Mouse (Mus musculus) adrenal gland, adult 8-10 months (tissue): ENCODE results near the gene Clcn2. TPM values are rescaled to one million over a fixed set of nuclear protein-coding genes. Genes with fewer than 3 reads are reported as not detected.
A peak's percentile ranks its signal among the peaks of the same experiment; 100 is the strongest.

Experiments used
- DNase-seq: peaks from one replicate; pipeline ENCODE4 v3.0.0; 2022
- total RNA-seq, 4 experiments: library from RNA; stranded (reverse); gene quantifications; 2 replicates each; pipeline ENCODE4 v1.2.4; 2022

The Clcn2 gene
- total RNA-seq = 10 to 100 TPM; 44.5 to 52.2 (median 47.6) TPM

GRCm38 (mm10) chr16:20717181-20717977, at the start of gene Clcn2, which contains the start of gene Polr2h:
TSS of gene Clcn2 (minus strand) at chr16:20717746.
TSS of gene Polr2h (plus strand) at chr16:20717665.
- peak; percentile 99 for DNase-seq

DNA sequence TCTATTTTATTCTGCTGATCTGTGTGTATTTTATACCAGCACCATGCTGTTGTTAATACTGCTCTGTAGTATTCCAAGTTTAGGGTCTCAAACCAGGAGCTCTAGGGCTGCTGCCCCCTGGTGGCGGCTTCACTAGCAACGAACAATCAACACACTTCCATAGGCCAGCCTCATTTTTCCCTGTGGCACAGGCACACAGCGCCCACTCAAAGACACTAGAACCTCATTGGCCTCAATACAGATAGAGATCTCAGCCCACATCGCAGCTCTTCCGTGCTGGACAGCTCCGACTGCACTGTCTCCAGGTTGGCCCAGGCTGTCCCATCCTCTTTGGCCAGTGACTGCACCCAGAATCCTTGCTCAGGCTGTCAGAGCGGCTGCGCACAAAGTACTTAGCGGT, 47.7 kb upstream of the Clcn2 start:
- peak; percentile 28 for DNase-seq

DNA sequence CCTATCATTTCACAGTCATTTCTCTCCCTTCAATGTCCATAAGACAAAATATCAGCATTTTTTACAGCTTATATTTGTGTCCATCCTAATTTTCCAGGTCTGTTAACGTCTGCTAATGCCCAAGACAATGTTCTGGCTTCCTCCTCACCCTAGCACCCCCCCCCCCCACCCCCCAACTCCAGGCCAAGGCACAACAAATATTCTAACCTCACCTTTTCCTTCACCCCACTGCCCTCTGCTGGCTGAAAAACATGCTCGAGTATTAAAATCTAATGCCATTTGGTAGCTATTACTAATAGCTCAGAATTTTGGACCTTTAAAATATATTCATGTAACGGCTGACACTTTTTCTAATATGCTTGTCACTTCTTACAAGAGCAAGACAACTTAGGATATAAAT, 44.1 kb upstream of the Clcn2 start:
- no peak for DNase-seq

GRCm38 (mm10) chr16:20757385-20757784, 39.8 kb upstream of the Clcn2 start:
- DNase-seq = no peak

GRCm38 (mm10) chr16:20756052-20756451, 38.5 kb upstream of the Clcn2 start:
- peak; percentile 60 for DNase-seq

DNA sequence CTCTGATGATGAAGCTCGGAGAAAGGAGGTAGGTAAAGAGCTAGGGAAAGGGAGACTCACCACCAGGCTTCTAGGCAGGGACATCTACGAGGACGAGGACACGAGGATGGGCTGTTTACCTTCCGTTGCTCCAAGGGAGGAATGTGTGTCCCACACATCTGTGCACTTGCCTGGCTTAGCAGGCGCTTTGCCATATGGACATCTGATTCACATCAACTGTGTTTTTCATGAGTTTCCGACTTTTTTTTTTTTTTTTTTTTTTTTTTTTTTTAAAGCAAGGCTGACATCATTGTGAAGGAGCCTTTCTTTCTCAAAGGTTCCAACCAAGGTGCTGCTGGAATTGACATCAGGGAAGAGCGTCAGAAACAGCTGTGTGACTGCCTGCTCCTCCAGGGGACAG, 33.0 kb upstream of the Clcn2 start:
- DNase-seq = no peak

DNA sequence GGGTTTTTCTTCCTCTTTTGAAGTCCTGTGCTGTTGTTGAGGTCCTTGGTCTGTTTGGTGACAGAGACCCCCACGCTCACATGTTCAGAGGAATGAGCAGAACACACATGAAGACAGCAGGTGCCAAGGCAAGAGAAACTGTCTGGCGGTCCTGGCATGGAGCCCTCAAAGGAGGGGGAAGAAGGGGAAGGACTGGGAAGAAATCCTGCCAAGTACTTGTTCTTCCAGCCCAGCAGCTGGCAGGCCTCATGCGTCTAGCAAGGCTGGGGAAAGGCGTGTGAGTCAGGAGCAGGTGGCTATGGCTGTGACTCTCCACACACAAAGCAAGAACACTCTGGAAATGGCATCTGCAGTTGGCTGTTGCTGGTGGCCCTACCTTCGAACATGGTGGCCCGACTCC, 29.1 kb upstream of the Clcn2 start:
- DNase-seq = no peak

GRCm38 (mm10) chr16:20739845-20740244, 22.3 kb upstream of the Clcn2 start:
- no peak for DNase-seq

DNA sequence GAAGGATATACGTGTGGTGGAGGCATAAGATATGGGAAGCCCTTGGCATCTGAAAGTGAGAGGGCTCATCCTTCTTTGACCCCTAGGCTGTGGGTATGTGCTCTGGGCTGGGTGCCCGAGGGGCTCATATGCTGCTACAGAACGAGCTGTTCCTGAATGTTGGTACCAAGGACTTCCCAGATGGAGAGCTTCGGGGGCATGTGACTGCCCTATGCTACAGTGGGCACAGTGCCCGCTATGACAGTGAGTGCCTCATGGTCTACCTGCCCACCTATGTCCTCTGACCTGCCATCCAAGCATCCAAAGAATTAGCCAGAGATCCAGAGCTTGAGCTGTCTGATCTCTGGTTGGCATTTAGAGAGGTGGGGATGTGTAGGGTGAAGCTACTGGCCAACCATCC, 19.3 kb upstream of the Clcn2 start:
- DNase-seq = no peak

DNA sequence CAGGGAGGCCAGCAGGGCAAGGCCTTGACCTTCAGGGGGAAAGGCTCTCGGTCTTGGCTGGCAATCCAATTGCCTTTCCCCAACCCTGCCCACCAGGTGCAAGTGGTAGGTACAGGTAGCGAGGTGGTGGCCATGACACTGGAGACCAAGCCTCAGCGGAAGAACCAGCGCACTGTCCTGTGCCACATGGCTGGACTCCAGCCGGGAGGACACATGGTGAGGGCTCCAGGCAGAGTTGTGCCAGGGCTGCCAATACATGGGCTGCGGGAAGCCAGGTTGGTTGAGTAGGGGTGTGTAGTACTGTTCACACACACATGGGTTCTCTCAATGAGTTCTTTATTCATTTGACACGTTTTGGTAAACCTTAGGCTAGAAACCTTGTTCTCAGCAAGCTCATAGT, 18.6 kb upstream of the Clcn2 start:
- DNase-seq = no peak

DNA sequence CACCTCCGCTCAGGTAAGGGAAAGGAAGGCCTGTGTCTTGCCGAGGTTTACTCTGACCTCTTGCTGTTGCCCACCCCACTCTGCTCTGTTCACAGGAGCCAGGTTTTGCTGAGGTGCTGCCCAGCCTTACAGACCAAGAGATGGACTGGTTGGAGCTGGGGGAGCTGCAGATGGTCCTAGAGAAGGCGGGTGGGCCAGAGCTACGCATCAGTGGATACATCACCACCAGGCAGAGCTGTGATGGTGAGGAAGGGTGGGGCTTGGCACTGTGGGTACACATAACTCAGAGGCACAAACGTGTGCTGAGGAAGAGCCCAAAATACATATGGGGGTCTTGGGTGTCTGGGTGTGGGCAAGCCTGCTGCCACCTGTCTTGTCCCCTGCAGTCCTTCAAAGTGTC, 18.1 kb upstream of the Clcn2 start:
- no peak for DNase-seq

GRCm38 (mm10) chr16:20733731-20734730, 16.5 kb upstream of the Clcn2 start, which contains the start of gene Thpo:
TSS of gene Thpo (minus strand) at chr16:20734511.
- DNase-seq = no peak

DNA sequence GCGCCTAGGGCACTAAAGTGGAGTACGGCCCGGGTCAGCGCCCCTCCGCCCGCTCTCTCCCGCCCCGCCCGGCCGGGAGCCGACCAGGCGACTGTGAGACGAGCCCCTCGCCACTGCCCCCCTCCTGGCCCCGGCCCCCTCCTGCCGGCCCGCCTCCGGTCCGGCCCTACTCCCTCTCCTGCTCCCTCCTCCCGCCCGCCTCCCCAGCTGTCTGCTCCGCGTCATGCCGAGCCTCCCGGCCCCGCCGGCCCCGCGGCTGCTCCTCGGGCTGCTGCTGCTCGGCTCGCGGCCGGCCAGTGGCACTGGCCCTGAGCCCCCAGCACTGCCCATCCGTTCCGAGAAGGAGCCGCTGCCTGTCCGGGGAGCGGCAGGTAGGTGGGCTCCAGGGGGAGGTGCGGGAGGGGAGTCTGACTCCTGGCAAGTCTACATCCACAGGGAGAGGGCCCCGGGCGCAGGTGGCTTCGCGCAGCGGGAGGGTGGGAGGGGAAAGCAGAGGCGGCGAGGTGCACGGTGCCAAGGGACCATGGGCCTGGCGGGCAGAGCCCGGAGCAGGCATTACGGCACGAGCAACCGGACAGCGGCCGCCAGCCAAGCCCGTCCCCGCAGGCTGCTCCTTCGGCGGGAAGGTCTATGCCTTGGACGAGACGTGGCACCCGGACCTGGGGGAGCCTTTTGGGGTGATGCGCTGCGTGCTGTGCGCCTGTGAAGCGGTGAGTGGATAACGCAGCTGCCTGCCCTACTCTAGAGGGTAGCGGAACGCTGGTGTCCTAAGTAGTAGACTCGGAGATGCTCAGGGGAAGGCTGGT, 15.6 kb upstream of the Clcn2 start, which contains the start of gene Chrd:
Gene Chrd, plus strand, starts transcription at position 203 of the 806 bp plus-strand sequence.
- no peak for DNase-seq

DNA sequence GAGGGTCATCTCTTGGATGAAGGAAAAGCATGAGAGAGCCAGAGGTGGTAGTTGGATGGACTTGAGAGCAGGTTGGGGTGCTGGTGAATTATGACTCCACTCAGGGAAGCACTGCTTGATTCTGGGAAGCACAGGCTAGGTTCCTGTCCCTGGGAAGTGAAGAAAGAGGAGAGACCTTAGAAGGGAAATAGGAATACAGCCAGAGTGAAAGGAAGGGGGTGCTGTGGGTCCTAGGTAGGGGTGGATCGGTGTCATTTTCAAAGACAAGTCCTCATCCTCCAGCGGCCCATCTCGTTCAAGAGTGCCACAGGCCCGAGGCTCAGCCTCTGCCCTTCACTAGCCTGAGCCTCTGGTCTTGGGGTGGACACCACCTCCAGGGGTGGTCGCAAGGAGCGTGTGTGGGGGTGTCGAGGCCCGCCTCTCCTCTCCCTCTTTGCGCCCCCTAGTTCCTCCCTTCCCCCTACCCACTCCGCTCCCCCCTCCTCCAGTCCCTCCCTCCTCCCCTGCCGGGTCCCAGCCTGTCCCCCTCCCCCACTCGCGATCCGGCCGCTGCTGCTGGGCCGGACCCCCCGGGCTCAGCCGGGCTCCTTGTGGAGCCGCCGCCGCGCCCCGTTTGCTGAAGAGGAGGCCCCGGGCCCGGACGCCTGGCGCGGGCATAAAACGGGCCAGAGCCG, 14.8 kb upstream of the Clcn2 start:
- DNase-seq = no peak

DNA sequence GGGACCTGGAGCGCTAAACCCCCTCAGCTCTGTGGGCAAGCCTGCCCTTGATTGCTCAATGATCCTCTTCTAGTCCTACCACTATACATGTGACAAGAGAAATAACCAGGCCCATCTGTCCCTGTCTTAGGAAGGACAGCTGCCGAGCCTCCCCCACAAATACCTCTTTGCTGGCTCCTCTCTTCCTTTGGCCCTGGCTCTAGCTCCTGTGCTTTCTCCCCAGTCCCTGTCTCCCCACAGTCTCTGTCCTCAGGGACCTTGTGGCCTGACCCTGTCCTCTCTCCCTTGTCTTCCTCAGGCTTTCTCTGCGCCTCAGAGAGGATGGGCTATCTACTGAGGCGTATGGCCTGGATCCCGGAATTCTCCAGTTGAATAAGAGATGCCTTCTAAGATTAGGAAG, 14.1 kb upstream of the Clcn2 start:
- DNase-seq = no peak

- DNase-seq = no peak
These were observed 12.8 kb upstream of the Clcn2 start for GRCm38 (mm10) chr16:20730293-20730711.

DNA sequence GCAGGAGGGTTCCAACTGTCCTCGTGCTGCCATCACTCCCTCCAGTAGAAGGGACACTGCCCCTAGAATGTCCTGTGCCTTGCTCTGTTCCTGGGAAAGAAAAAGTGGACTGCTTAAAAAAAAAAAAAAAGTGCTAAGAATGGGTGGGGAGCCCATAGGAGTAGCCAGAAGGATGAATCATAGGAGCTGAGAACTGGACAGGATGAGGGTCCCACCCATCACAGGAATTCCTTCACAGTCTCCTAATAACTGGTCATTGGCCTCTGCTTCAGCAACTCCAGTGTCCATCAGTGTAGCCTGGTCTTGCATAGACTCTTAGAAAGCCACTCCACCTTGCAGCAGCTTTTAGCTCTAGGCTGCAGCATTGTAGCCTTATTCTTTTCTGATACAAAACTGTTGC, 8.8 kb upstream of the Clcn2 start:
- DNase-seq = no peak

- DNase-seq = no peak
These were observed 8.2 kb upstream of the Clcn2 start for GRCm38 (mm10) chr16:20725750-20726149.

DNA sequence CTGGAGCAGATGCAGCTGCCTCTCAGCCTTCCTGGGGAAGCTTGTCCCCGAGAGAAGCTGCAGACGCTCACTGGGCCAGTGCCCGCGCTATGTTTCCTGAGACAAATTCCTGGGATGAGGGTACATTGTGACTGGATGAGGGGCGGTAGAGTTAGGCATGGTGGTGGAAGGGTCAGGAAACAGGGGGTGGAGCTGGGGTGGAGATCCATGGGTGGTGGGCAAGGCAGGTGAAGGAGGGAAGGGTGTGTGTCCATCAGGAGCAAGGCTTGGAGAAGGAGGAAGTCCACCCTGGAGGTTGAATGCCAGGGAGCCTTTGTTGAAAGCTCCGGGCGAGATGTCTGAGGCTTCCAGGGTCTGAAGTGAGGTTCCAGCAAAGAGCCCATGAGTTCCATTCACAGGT, 7.8 kb upstream of the Clcn2 start:
- DNase-seq = no peak

GRCm38 (mm10) chr16:20724338-20724748, 6.8 kb upstream of the Clcn2 start:
- DNase-seq = peak; percentile 66

GRCm38 (mm10) chr16:20723247-20723646, 5.7 kb upstream of the Clcn2 start:
- no peak for DNase-seq

DNA sequence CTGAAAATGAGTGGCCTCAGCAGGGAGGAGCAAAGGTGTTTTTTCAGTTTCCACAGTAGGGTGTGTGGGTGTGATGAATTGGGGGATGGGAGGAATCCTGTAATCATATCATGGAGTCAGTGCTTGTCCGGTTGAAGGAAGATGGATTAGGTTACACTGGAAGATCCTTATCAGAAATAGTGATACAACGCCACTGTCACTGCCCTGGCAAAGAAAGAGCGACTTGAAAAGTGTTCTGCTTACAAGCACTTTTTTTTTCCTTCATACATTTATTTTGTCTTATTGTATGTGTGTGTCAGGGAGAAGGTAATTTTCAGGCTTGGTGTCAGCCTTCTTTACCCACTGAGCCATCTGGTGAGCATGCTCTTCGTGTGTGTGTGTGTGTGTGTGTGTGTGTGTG, 5.2 kb upstream of the Clcn2 start:
- DNase-seq = no peak
